Mouse (Mus musculus) spleen, postnatal 10 days (tissue): ENCODE results near the gene 4933417A18Rik.
A peak's percentile ranks its signal among the peaks of the same experiment; 100 is the strongest.
"Not testable (repeated sequence)": the region's sequence is repeated elsewhere in the genome, so short reads cannot be mapped to it uniquely, and the experiment has no call there.

ENCODE experiments used
- DNase-seq, 2 experiments: peaks; one replicate each; pipeline ENCODE4 v3.0.0; 2021 to 2022; ENCODE audit warnings: low spot score in 2 of 2

Gene 4933417A18Rik

GRCm38 (mm10) chr13:34973770-34974169, 49.6 kb downstream of the 4933417A18Rik start:
- no peak for DNase-seq

- no peak for DNase-seq
Observed at GRCm38 (mm10) chr13:34976116-34976515, 51.9 kb downstream of the 4933417A18Rik start.

- no peak for DNase-seq
Observed at GRCm38 (mm10) chr13:34977410-34977809, 53.2 kb downstream of the 4933417A18Rik start.

GRCm38 (mm10) chr13:34978635-34979034, 54.4 kb downstream of the 4933417A18Rik start:
- DNase-seq = not testable (repeated sequence)

GRCm38 (mm10) chr13:34983479-34983878, 59.3 kb downstream of the 4933417A18Rik start:
- DNase-seq = not testable (repeated sequence)

GRCm38 (mm10) chr13:34991581-34992273, 67.5 kb downstream of the 4933417A18Rik start:
- DNase-seq = no peak

- DNase-seq = no peak
Observed at GRCm38 (mm10) chr13:34993085-34993484, 68.9 kb downstream of the 4933417A18Rik start.

- no peak for DNase-seq
Observed at GRCm38 (mm10) chr13:34993595-34993982, 69.4 kb downstream of the 4933417A18Rik start.

- peak; percentile 95 to 97 for DNase-seq
Observed at GRCm38 (mm10) chr13:34993983-34994811, 70.0 kb downstream of the 4933417A18Rik start.

GRCm38 (mm10) chr13:34995925-34996324, 71.7 kb downstream of the 4933417A18Rik start:
- peak in 1 of 2 experiments; percentile 31 for DNase-seq
